Mouse (Mus musculus) adrenal gland, postnatal 10 days (tissue): ENCODE data around the gene Impdh1. TPM values are rescaled to one million over a fixed set of nuclear protein-coding genes. Genes with fewer than 3 reads are reported as not detected.
A peak's percentile ranks its signal among the peaks of the same experiment; 100 is the strongest.
"Not testable (repeated sequence)": the region's sequence is repeated elsewhere in the genome, so short reads cannot be mapped to it uniquely, and the experiment has no call there.

Experiments
- DNase-seq: peaks from one replicate; pipeline ENCODE4 v3.0.0; 2021; ENCODE audit warnings: mixed read lengths
- microRNA-seq: library from miRNA; unstranded; fragments of <30 nt; microRNA quantifications from one replicate; pipeline ENCODE4 v1.2.0, GENCODE M21; 2021
- total RNA-seq, 2 experiments: library from RNA; stranded (reverse); gene quantifications; 2 replicates each; pipeline ENCODE4 v1.2.3; 2021

Impdh1 gene
- total RNA-seq, 2 experiments from 2014 or later = 351 to 403 TPM

GRCm38 (mm10) chr6:29187936-29188335, 28.2 kb downstream of the Impdh1 start:
- no peak for DNase-seq

- no peak for DNase-seq
Measured at GRCm38 (mm10) chr6:29179843-29180242, 36.3 kb downstream of the Impdh1 start.

GRCm38 (mm10) chr6:29178888-29179658, 37.1 kb downstream of the Impdh1 start, which contains the start of gene Prrt4:
Prrt4 (minus strand) TSS chr6:29179584.
- peak; percentile 78 for DNase-seq

GRCm38 (mm10) chr6:29177901-29178879, 38.0 kb downstream of the Impdh1 start:
- DNase-seq = no peak

GRCm38 (mm10) chr6:29175113-29175512, 41.1 kb downstream of the Impdh1 start:
- no peak for DNase-seq

GRCm38 (mm10) chr6:29174368-29174767, 41.8 kb downstream of the Impdh1 start:
- DNase-seq = no peak

- DNase-seq = peak; percentile 88
Measured at GRCm38 (mm10) chr6:29170952-29171388, 45.2 kb downstream of the Impdh1 start.

GRCm38 (mm10) chr6:29170063-29170921, 45.9 kb downstream of the Impdh1 start:
- peak; percentile 28 for DNase-seq

GRCm38 (mm10) chr6:29169675-29170062, 46.5 kb downstream of the Impdh1 start:
- DNase-seq = no peak

- no peak for DNase-seq
Measured at GRCm38 (mm10) chr6:29168871-29169270, 47.3 kb downstream of the Impdh1 start.

- peak; percentile 62 for DNase-seq
Measured at GRCm38 (mm10) chr6:29166196-29166595, 50.0 kb downstream of the Impdh1 start.

- peak; percentile 90 for DNase-seq
Measured at GRCm38 (mm10) chr6:29164314-29165244, 51.6 kb downstream of the Impdh1 start, which contains the start of gene Rbm28. Rbm28 (minus strand) TSS chr6:29165006.

GRCm38 (mm10) chr6:29161291-29161690, 54.9 kb downstream of the Impdh1 start:
- DNase-seq = not testable (repeated sequence)

GRCm38 (mm10) chr6:29160786-29161185, 55.4 kb downstream of the Impdh1 start:
- no peak for DNase-seq

GRCm38 (mm10) chr6:29156326-29156725, 59.8 kb downstream of the Impdh1 start:
- no peak for DNase-seq

Small RNA genes lying within 50 kb of the gene (microRNA-seq; reads per million reads assigned to microRNA genes)
- gene Gm24303 = not detected

Other genes starting within 250 kb of the Impdh1 start
- 1 to 10 TPM; 6.8 to 8.6 TPM for gene Lep, start 156.1 kb downstream of the Impdh1 start, total RNA-seq
- 10 to 100 TPM; 21.4 to 29.1 TPM for gene Rbm28, start 51.4 kb downstream of the Impdh1 start, total RNA-seq
- gene Prrt4, start 36.8 kb downstream of the Impdh1 start, total RNA-seq = 1 to 10 TPM; 4.2 to 5.6 TPM
- gene Hilpda, start 56.1 kb upstream of the Impdh1 start, total RNA-seq = 10 to 100 TPM in 1 of 2 experiments, 1 to 10 TPM in 1; 9.5 to 14.1 TPM
- under 1 TPM in 1 of 2 experiments, not detected in 1; 0.70 TPM for gene Fam71f2, start 63.2 kb upstream of the Impdh1 start, total RNA-seq
- gene Fam71f1, start 102.8 kb upstream of the Impdh1 start, total RNA-seq = not detected
- gene Calu, start 131.7 kb upstream of the Impdh1 start, total RNA-seq = 100 to 1,000 TPM; 194 TPM
- not detected for gene Opn1sw, start 172.1 kb upstream of the Impdh1 start, total RNA-seq
- gene Ccdc136, start 179.9 kb upstream of the Impdh1 start, total RNA-seq = 1 to 10 TPM; 3.5 to 6.7 TPM
- gene Flnc, start 216.9 kb upstream of the Impdh1 start, total RNA-seq = 10 to 100 TPM; 17.6 to 41.6 TPM